Mouse (Mus musculus) hindbrain, postnatal 0 days (tissue): ENCODE data around the gene Rab20. TPM values are rescaled to one million over a fixed set of nuclear protein-coding genes. Genes with fewer than 3 reads are reported as not detected.

Source experiments
- ATAC-seq: fragments of 200-750 bp; cut with Nextera tagmentation; 2 replicates; pipeline ENCODE4 v1.8.0; 2017; ENCODE audit warnings: mild to moderate bottlenecking, moderate TSS enrichment, moderate library complexity
- DNase-seq: peaks from one replicate; pipeline ENCODE4 v3.0.0-alpha.2; 2015; ENCODE audit warnings: low spot score
- H3K27ac ChIP-seq: fragments of 300-500 bp; sonication (generic); 2 replicates; pipeline ENCODE4 v1.5.1; 2014; ENCODE audit warnings: mild to moderate bottlenecking
- H3K27me3 ChIP-seq: fragments of 300-500 bp; sonication (generic); 2 replicates; pipeline ENCODE4 v1.6.1; 2014; ENCODE audit warnings: low read length, mixed read lengths; ENCODE audit not compliant: insufficient read depth
- H3K36me3 ChIP-seq: fragments of 300-500 bp; sonication (generic); 2 replicates; pipeline ENCODE4 v1.6.1; 2014; ENCODE audit warnings: low read length, mixed read lengths; ENCODE audit not compliant: insufficient read depth
- H3K4me1 ChIP-seq: fragments of 300-500 bp; sonication (generic); 2 replicates; pipeline ENCODE4 v1.6.1; 2014; ENCODE audit warnings: antibody characterized with exemption, low read length, mixed read lengths; ENCODE audit not compliant: insufficient read depth
- H3K4me2 ChIP-seq: fragments of 300-500 bp; sonication (generic); 2 replicates; pipeline ENCODE4 v1.6.1; 2014; ENCODE audit warnings: low read depth, mild to moderate bottlenecking, low read length, moderate library complexity, mixed read lengths
- H3K4me3 ChIP-seq: fragments of 300-500 bp; sonication (generic); 2 replicates; pipeline ENCODE4 v1.5.1; 2014; ENCODE audit warnings: low read length
- H3K9ac ChIP-seq: fragments of 300-500 bp; sonication (generic); replicated peaks from 2 replicates; pipeline ENCODE4 v1.6.1; 2014; ENCODE audit warnings: mild to moderate bottlenecking, low read length, moderate library complexity, mixed read lengths
- H3K9me3 ChIP-seq: fragments of 300-500 bp; sonication (generic); 2 replicates; pipeline ENCODE4 v1.6.1; 2016; ENCODE audit warnings: low read length, mixed read lengths
- CTCF ChIP-seq: IDR thresholded peaks from 2 replicates; pipeline ENCODE4 v1.5.1; 2016; ENCODE audit warnings: antibody characterized with exemption, control low read depth, low read depth
- WGBS: fragments of 180-500 bp; shearing (Covaris S2); extraction: QIAGEN DNeasy Blood & Tissue Kit; methylation state at CpG from one replicate; pipeline ENCODE4 v1.1.7; 2014; 5-methylcytosine and 5-hydroxymethylcytosine counted together
- polyA plus RNA-seq: library from polyadenylated mRNA; unstranded; fragments of >200 nt; fragmentation: Nextera tagmentation; extraction: Ambion mirVana; gene quantifications from 2 replicates; pipeline ENCODE4 v1.2.1, GENCODE M21; 2015
- total RNA-seq: library from RNA; depleted of rRNA; stranded (reverse); fragments of >200 nt; gene quantifications from 2 replicates; pipeline ENCODE4 v1.2.3, GENCODE M21; 2014

Gene Rab20
- total and polyA plus RNA-seq, 2 experiments from 2014 or later: 2.2 to 4.7 TPM

GRCm38 (mm10) chr8:11417762-11418161, 60.7 kb downstream of the Rab20 start:
- Histone ChIP-seq H3K4me3 (no peak overlapping the region), H3K9me3 (no peaks in the 10 kb centered on the region), H3K4me2 (no peak overlapping the region), H3K27me3 (no peaks in the 10 kb centered on the region), H3K27ac (peak overlapping the region; percentile 20; the same call in 1 of the 2 replicates), H3K36me3 (no peaks in the 10 kb centered on the region), H3K4me1 (peaks cover 7% of the 10 kb centered on the region; the same call in 1 of the 2 replicates), H3K9ac (no peak overlapping the region)
- no peak for ATAC-seq
- 26% methylated on average over 13 of the region's 13 CpGs for WGBS
- no peak for TF ChIP-seq CTCF
- peak; percentile 70 for DNase-seq

GRCm38 (mm10) chr8:11415089-11415488, 63.4 kb downstream of the Rab20 start:
- H3K36me3 ChIP-seq: no peaks in the 10 kb centered on the region
- no peak overlapping the region for H3K9ac ChIP-seq
- no peaks in the 10 kb centered on the region for H3K27me3 ChIP-seq
- H3K4me2 ChIP-seq: no peak overlapping the region
- no peak overlapping the region for H3K27ac ChIP-seq
- WGBS: 88% methylated on average over 10 of the region's 10 CpGs
- peaks cover 10% of the 10 kb centered on the region for H3K4me1 ChIP-seq
- ATAC-seq (no peak), DNase-seq (peak; percentile 60)
- H3K4me3 ChIP-seq: no peak overlapping the region
- peak; percentile 59 for TF ChIP-seq CTCF
- H3K9me3 ChIP-seq: no peaks in the 10 kb centered on the region

- DNase-seq (peak; percentile 61), ATAC-seq (peak; percentile 56)
- Histone ChIP-seq H3K4me1 (peaks cover 10% of the 10 kb centered on the region), H3K36me3 (no peaks in the 10 kb centered on the region), H3K27ac (peak overlapping the region; percentile 38; the same call in 1 of the 2 replicates), H3K9ac (no peak overlapping the region), H3K4me3 (no peak overlapping the region), H3K27me3 (no peaks in the 10 kb centered on the region), H3K9me3 (no peaks in the 10 kb centered on the region), H3K4me2 (no peak overlapping the region)
- WGBS: 23% methylated on average over 8 of the region's 8 CpGs
- no peak for TF ChIP-seq CTCF
Observed at GRCm38 (mm10) chr8:11414304-11414703, 64.2 kb downstream of the Rab20 start.

GRCm38 (mm10) chr8:11412450-11412849, 66.1 kb downstream of the Rab20 start:
- ATAC-seq (no peak), DNase-seq (peak; percentile 21)
- Histone ChIP-seq H3K27ac (peak overlapping the region; percentile 8; the same call in 1 of the 2 replicates), H3K27me3 (no peaks in the 10 kb centered on the region), H3K4me3 (no peak overlapping the region), H3K36me3 (no peaks in the 10 kb centered on the region), H3K4me1 (peaks cover 10% of the 10 kb centered on the region), H3K9me3 (no peaks in the 10 kb centered on the region), H3K4me2 (no peak overlapping the region), H3K9ac (no peak overlapping the region)
- TF ChIP-seq CTCF: no peak
- 61% methylated on average over 5 of the region's 5 CpGs for WGBS

GRCm38 (mm10) chr8:11411504-11412124, 66.9 kb downstream of the Rab20 start:
- ATAC-seq (no peak), DNase-seq (no peak)
- Histone ChIP-seq H3K4me3 (no peak overlapping the region), H3K36me3 (no peaks in the 10 kb centered on the region), H3K4me1 (peaks cover 10% of the 10 kb centered on the region), H3K27me3 (no peaks in the 10 kb centered on the region), H3K9ac (no peak overlapping the region), H3K9me3 (no peaks in the 10 kb centered on the region), H3K4me2 (no peak overlapping the region), H3K27ac (no peak overlapping the region)
- TF ChIP-seq CTCF: no peak
- 52% methylated on average over 12 of the region's 12 CpGs for WGBS

DNA sequence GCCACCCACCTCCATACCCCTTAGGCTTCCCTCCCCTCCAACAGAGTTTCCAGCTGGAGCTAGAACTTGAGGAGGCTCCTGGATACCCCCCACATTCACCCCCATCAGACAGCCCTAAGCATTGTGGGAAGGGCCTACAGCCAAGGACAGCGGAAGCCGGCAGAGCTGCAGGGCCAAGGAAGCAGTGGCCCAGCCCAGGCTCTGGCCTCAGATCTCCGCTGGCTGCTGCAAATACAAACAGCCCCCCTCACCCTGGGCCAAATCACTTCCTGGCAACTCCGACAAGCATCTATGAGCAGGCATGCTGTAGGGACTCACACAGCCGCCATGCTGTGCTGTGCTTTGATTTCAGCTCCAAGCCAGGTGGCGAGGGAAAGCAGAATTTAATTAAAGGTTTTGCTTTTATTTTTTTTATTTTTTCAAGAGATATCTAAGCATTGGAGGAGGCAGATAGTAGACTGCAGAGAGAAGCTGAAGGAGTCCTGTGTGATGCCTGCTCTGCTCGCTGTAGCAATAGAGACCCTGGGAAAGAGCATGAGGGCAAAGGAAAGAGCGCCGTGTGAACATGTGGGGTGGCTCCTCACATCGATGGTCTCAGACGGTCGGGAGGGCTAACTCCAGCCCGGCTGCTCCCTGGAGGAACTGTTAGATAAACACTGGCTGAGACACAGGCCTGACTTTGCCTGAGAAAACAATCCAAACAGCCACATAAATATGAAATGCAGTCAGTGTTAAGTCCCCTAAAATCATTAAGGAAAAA, 72.6 kb downstream of the Rab20 start:
- no peak overlapping the region for H3K4me2 ChIP-seq
- WGBS: 29% methylated on average over 13 of the region's 13 CpGs
- no peak overlapping the region for H3K4me3 ChIP-seq
- H3K9ac ChIP-seq: no peak overlapping the region
- peaks cover 14% of the 10 kb centered on the region; the same call in 1 of the 2 replicates for H3K4me1 ChIP-seq
- H3K9me3 ChIP-seq: no peaks in the 10 kb centered on the region
- H3K27ac ChIP-seq: peak overlapping the region; percentile 68
- no peaks in the 10 kb centered on the region for H3K36me3 ChIP-seq
- H3K27me3 ChIP-seq: no peaks in the 10 kb centered on the region
- ATAC-seq (peak; percentile 94), DNase-seq (peak; percentile 85)
- peak; percentile 44 for TF ChIP-seq CTCF

DNA sequence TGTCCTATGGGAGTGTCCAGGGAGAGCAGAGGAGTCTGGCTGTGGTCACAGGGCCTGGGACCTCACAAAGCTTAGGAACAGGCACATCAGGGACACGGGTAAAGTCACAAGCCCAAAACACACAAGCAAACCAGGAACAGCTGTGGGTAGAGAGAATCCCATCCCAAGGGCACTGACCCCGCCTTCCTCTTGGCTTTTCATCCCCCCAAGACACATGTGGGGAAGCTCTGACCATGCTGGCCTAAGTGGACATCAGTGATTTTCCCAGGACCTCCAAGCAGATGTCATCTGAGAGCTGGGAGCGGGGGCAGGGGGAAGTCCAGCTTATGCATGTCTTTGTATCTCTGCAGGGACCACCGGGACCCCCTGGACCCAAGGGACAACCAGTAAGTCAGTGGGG, 73.9 kb downstream of the Rab20 start:
- H3K27me3 ChIP-seq: no peaks in the 10 kb centered on the region
- H3K4me1 ChIP-seq: peaks cover 14% of the 10 kb centered on the region; the same call in 1 of the 2 replicates
- H3K4me2 ChIP-seq: no peak overlapping the region
- no peak for DNase-seq
- no peak for ATAC-seq
- TF ChIP-seq CTCF: no peak
- no peak overlapping the region for H3K9ac ChIP-seq
- no peaks in the 10 kb centered on the region for H3K9me3 ChIP-seq
- H3K36me3 ChIP-seq: no peaks in the 10 kb centered on the region
- H3K27ac ChIP-seq: no peak overlapping the region
- no peak overlapping the region for H3K4me3 ChIP-seq
- WGBS: 75% methylated on average over 4 of the region's 4 CpGs
